Mouse (Mus musculus): ENCODE data around the gene Slc41a2. TPM values are rescaled to one million over a fixed set of nuclear protein-coding genes. Genes with fewer than 3 reads are reported as not detected.
"Not testable (repeated sequence)": the region's sequence is repeated elsewhere in the genome, so short reads cannot be mapped to it uniquely, and the experiment has no call there.

The Slc41a2 gene
- polyA plus RNA-seq, 1 experiment from 2014 or later: 0.72 TPM

- ATAC-seq (ENCODE audit: insufficient number of reproducible peaks, insufficient read depth, low FRiP score, low read depth): peak; percentile 52; the same call in 1 of the 2 replicates
- H3K27me3 ChIP-seq (ENCODE audit: control insufficient read depth, insufficient read depth, low read length): no peaks in the 10 kb centered on the region
- peak overlapping the region in 1 of 2 experiments; percentile 55; a peak in 2 of 4 replicates for H3K27ac ChIP-seq (replicated peaks in 1 of 2; ENCODE audit: control insufficient read depth in 1 of 2, insufficient read depth in 1 of 2, low read depth in 2 of 2, low read length in 2 of 2)
- peak overlapping the region; percentile 93 for H3K4me2 ChIP-seq (ENCODE audit: low read length)
- WGBS: under 1% methylated on average over 40 of the region's 40 CpGs
- H3K9me3 ChIP-seq (ENCODE audit: control insufficient read depth, low read length): no peaks in the 10 kb centered on the region
- H3K9ac ChIP-seq (ENCODE audit: low read length): peak overlapping the region; percentile 82
- H3K4me1 ChIP-seq (ENCODE audit: control insufficient read depth in 2 of 2, insufficient read depth in 2 of 2, low read length in 2 of 2): peaks cover 7 to 20% of the 10 kb centered on the region in 2 experiments
- H3K36me3 ChIP-seq (ENCODE audit: control insufficient read depth, insufficient read depth, low read length): peaks cover 31% of the 10 kb centered on the region
- peak overlapping the region; percentile 65 to 80 for H3K4me3 ChIP-seq (ENCODE audit: control insufficient read depth in 1 of 2, insufficient read depth in 1 of 2, low read depth in 1 of 2, low read length in 2 of 2)
Observed at GRCm38 (mm10) chr10:83360356-83360755, 22.7 kb upstream of the Slc41a2 start.

GRCm38 (mm10) chr10:83359956-83360355 lies 22.3 kb upstream of the Slc41a2 start, which contains the start of gene D10Wsu102e:
Gene D10Wsu102e, plus strand, starts transcription at chr10:83360221.
- 1% methylated on average over 30 of the region's 30 CpGs for WGBS
- Histone ChIP-seq H3K4me3 (ENCODE audit: control insufficient read depth in 1 of 2, insufficient read depth in 1 of 2, low read depth in 1 of 2, low read length in 2 of 2) (peak within 1 kb of the TSS; percentile 65 to 80), H3K27me3 (ENCODE audit: control insufficient read depth, insufficient read depth, low read length) (no peaks in the 10 kb centered on the region), H3K4me1 (ENCODE audit: control insufficient read depth in 2 of 2, insufficient read depth in 2 of 2, low read length in 2 of 2) (peaks cover 7 to 20% of the 10 kb centered on the region in 2 experiments), H3K36me3 (ENCODE audit: control insufficient read depth, insufficient read depth, low read length) (peaks cover 27% of the 10 kb centered on the region), H3K4me2 (ENCODE audit: low read length) (peak within 1 kb of the TSS; percentile 93), H3K9me3 (ENCODE audit: control insufficient read depth, low read length) (no peaks in the 10 kb centered on the region), H3K27ac (replicated peaks in 1 of 2; ENCODE audit: control insufficient read depth in 1 of 2, insufficient read depth in 1 of 2, low read depth in 2 of 2, low read length in 2 of 2) (peak within 1 kb of the TSS; percentile 14 to 55; a peak in 3 of 4 replicates), H3K9ac (ENCODE audit: low read length) (peak within 1 kb of the TSS; percentile 82)
- peak; percentile 94 for ATAC-seq (ENCODE audit: insufficient number of reproducible peaks, insufficient read depth, low FRiP score, low read depth)

GRCm38 (mm10) chr10:83359451-83359850 lies 21.8 kb upstream of the Slc41a2 start:
- peaks cover 7 to 21% of the 10 kb centered on the region in 2 experiments for H3K4me1 ChIP-seq (ENCODE audit: control insufficient read depth in 2 of 2, insufficient read depth in 2 of 2, low read length in 2 of 2)
- peak overlapping the region; percentile 42 for H3K9ac ChIP-seq (ENCODE audit: low read length)

GRCm38 (mm10) chr10:83356416-83356815 lies 18.7 kb upstream of the Slc41a2 start:
- Histone ChIP-seq H3K4me3 (ENCODE audit: control insufficient read depth in 1 of 2, insufficient read depth in 1 of 2, low read depth in 1 of 2, low read length in 2 of 2) (no peak overlapping the region), H3K27ac (replicated peaks in 1 of 2; ENCODE audit: control insufficient read depth in 1 of 2, insufficient read depth in 1 of 2, low read depth in 2 of 2, low read length in 2 of 2) (no peak overlapping the region), H3K4me1 (ENCODE audit: control insufficient read depth in 2 of 2, insufficient read depth in 2 of 2, low read length in 2 of 2) (peaks cover 6 to 16% of the 10 kb centered on the region in 2 experiments; a peak in 3 of 4 replicates), H3K9me3 (ENCODE audit: control insufficient read depth, low read length) (no peaks in the 10 kb centered on the region), H3K36me3 (ENCODE audit: control insufficient read depth, insufficient read depth, low read length) (no peaks in the 10 kb centered on the region), H3K9ac (ENCODE audit: low read length) (no peak overlapping the region), H3K27me3 (ENCODE audit: control insufficient read depth, insufficient read depth, low read length) (no peaks in the 10 kb centered on the region), H3K4me2 (ENCODE audit: low read length) (no peak overlapping the region)
- WGBS: 80% methylated on average over 12 of the region's 12 CpGs
- no peak for ATAC-seq (ENCODE audit: insufficient number of reproducible peaks, insufficient read depth, low FRiP score, low read depth)

More at GRCm38 (mm10) chr10:83359451-83359850, 21.8 kb upstream of the Slc41a2 start:
- Histone ChIP-seq H3K4me3 (ENCODE audit: control insufficient read depth in 1 of 2, insufficient read depth in 1 of 2, low read depth in 1 of 2, low read length in 2 of 2) (peak overlapping the region; percentile 38 to 80), H3K9me3 (ENCODE audit: control insufficient read depth, low read length) (no peaks in the 10 kb centered on the region), H3K36me3 (ENCODE audit: control insufficient read depth, insufficient read depth, low read length) (peaks cover 22% of the 10 kb centered on the region), H3K27ac (replicated peaks in 1 of 2; ENCODE audit: control insufficient read depth in 1 of 2, insufficient read depth in 1 of 2, low read depth in 2 of 2, low read length in 2 of 2) (peak overlapping the region; percentile 14 to 46; a peak in 3 of 4 replicates), H3K4me2 (ENCODE audit: low read length) (peak overlapping the region; percentile 93), H3K27me3 (ENCODE audit: control insufficient read depth, insufficient read depth, low read length) (no peaks in the 10 kb centered on the region)
- WGBS: 89% methylated on average over 4 of the region's 4 CpGs
- no peak for ATAC-seq (ENCODE audit: insufficient number of reproducible peaks, insufficient read depth, low FRiP score, low read depth)

GRCm38 (mm10) chr10:83354333-83354719 lies 16.6 kb upstream of the Slc41a2 start:
- Histone ChIP-seq H3K4me3 (ENCODE audit: control insufficient read depth in 1 of 2, insufficient read depth in 1 of 2, low read depth in 1 of 2, low read length in 2 of 2) (no peak overlapping the region), H3K4me1 (ENCODE audit: control insufficient read depth in 2 of 2, insufficient read depth in 2 of 2, low read length in 2 of 2) (peaks cover 6 to 9% of the 10 kb centered on the region in 2 experiments; a peak in 3 of 4 replicates), H3K27ac (replicated peaks in 1 of 2; ENCODE audit: control insufficient read depth in 1 of 2, insufficient read depth in 1 of 2, low read depth in 2 of 2, low read length in 2 of 2) (peak overlapping the region; percentile 24 to 61; a peak in 2 of 4 replicates), H3K9me3 (ENCODE audit: control insufficient read depth, low read length) (no peaks in the 10 kb centered on the region), H3K27me3 (ENCODE audit: control insufficient read depth, insufficient read depth, low read length) (0 out of 2 replicates have a peak, but pooled peaks cover 7% of the 10 kb centered on the region), H3K4me2 (ENCODE audit: low read length) (peak overlapping the region; percentile 40), H3K36me3 (ENCODE audit: control insufficient read depth, insufficient read depth, low read length) (no peaks in the 10 kb centered on the region), H3K9ac (ENCODE audit: low read length) (peak overlapping the region; percentile 27; the same call in 1 of the 2 replicates)
- ATAC-seq (ENCODE audit: insufficient number of reproducible peaks, insufficient read depth, low FRiP score, low read depth): peak; percentile 16; the same call in 1 of the 2 replicates
- 52% methylated on average over 8 of the region's 8 CpGs for WGBS

- Histone ChIP-seq H3K27ac (replicated peaks in 1 of 2; ENCODE audit: control insufficient read depth in 1 of 2, insufficient read depth in 1 of 2, low read depth in 2 of 2, low read length in 2 of 2) (peak overlapping the region; percentile 14 to 61; a peak in 3 of 4 replicates), H3K4me1 (ENCODE audit: control insufficient read depth in 2 of 2, insufficient read depth in 2 of 2, low read length in 2 of 2) (peaks cover 6 to 9% of the 10 kb centered on the region in 2 experiments; a peak in 3 of 4 replicates), H3K9me3 (ENCODE audit: control insufficient read depth, low read length) (no peaks in the 10 kb centered on the region), H3K36me3 (ENCODE audit: control insufficient read depth, insufficient read depth, low read length) (no peaks in the 10 kb centered on the region), H3K27me3 (ENCODE audit: control insufficient read depth, insufficient read depth, low read length) (0 out of 2 replicates have a peak, but pooled peaks cover 7% of the 10 kb centered on the region), H3K4me2 (ENCODE audit: low read length) (peak overlapping the region; percentile 40), H3K4me3 (ENCODE audit: control insufficient read depth in 1 of 2, insufficient read depth in 1 of 2, low read depth in 1 of 2, low read length in 2 of 2) (no peak overlapping the region), H3K9ac (ENCODE audit: low read length) (peak overlapping the region; percentile 27; the same call in 1 of the 2 replicates)
- WGBS: 23% methylated on average over 14 of the region's 14 CpGs
- peak; percentile 76 for ATAC-seq (ENCODE audit: insufficient number of reproducible peaks, insufficient read depth, low FRiP score, low read depth)
Observed at GRCm38 (mm10) chr10:83353680-83354332, 16.1 kb upstream of the Slc41a2 start.

GRCm38 (mm10) chr10:83351779-83352178 lies 14.1 kb upstream of the Slc41a2 start:
- not testable (repeated sequence) for H3K36me3 ChIP-seq (ENCODE audit: control insufficient read depth, insufficient read depth, low read length); H3K4me1 ChIP-seq (ENCODE audit: control insufficient read depth in 2 of 2, insufficient read depth in 2 of 2, low read length in 2 of 2); H3K9me3 ChIP-seq (ENCODE audit: control insufficient read depth, low read length); H3K27ac ChIP-seq (replicated peaks in 1 of 2; ENCODE audit: control insufficient read depth in 1 of 2, insufficient read depth in 1 of 2, low read depth in 2 of 2, low read length in 2 of 2); H3K4me2 ChIP-seq (ENCODE audit: low read length); H3K9ac ChIP-seq (ENCODE audit: low read length); H3K27me3 ChIP-seq (ENCODE audit: control insufficient read depth, insufficient read depth, low read length); ATAC-seq (ENCODE audit: insufficient number of reproducible peaks, insufficient read depth, low FRiP score, low read depth); H3K4me3 ChIP-seq (ENCODE audit: control insufficient read depth in 1 of 2, insufficient read depth in 1 of 2, low read depth in 1 of 2, low read length in 2 of 2)
- 76% methylated on average over 2 of the region's 4 CpGs for WGBS

All from heart, embryonic 14.5 days (tissue).